Mouse (Mus musculus) T-helper 2 cell (primary cell): ENCODE results near the gene Rab27a.

Source experiments
- in situ Hi-C: fragments of 300-600 bp; cut with MboI, MseI; formaldehyde crosslinking; loops from one replicate; pipeline ENCODE4 v1.15.1; 2025; ENCODE audit warnings: high pct_unique_total_duplicates

Rab27a gene

DNA sequence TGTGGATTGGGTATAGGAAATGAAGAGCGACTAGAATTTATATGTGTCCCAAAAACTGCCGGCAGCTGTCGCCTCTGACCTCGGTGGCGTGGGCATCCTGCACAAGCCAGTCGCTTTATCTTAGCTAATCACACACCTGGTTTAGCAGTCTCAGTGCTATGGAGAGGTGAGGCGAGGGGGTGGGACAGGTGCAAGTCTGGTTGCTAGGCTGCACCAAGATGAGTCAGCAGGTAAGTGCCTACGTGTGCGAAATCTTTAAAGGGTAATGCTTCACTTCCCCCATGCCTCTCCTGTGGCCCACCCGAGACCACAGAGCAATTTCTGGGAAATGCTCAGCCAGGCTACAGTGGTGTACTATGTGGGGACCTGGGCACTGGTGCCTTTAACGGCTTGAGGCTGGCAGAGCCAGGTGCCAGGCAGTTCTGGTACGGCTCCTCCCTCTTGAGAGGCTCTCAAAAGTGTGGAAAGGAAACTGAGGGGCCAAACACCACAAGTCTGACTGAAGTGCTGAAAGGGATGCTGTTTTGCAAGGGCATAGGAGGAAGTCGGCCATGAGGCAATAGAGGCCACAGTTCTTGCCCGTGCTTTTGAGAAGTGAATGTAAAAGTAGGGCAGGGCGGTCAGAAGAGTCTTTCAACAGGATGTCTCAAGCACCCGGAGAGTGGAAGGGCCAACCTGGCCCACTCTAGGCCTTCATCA is 44.7 kb downstream of the Rab27a start:
- in situ Hi-C loops, result loop anchor here (5.0 kb wide), 1 partner anchor 42 kb away; no protein-coding TSS in a partner anchor

DNA sequence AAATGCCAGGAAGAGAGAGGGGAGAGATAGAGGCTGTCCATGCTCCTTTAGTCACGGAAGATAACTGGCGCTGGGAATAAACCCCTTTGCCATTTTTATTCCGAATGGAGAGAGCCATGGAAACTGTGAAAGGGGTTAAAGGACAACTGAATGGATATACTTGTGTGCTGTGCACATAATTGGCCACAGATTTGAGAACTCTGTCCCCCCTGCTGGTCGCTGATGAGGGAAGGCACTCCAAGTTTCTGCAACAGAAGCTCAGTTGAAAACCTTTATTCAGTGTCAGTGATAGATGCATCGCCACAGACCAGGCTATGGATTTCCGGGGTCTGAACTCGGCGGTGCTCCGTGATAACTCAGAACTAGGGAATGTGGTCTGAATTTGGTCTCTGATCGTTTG is 45.5 kb downstream of the Rab27a start:
- in situ Hi-C loops, result loop anchor here (10.0 kb wide), 1 partner anchor 105 kb away; the partner anchor contains the start of genes Ccpg1 and Ccpg1os

DNA sequence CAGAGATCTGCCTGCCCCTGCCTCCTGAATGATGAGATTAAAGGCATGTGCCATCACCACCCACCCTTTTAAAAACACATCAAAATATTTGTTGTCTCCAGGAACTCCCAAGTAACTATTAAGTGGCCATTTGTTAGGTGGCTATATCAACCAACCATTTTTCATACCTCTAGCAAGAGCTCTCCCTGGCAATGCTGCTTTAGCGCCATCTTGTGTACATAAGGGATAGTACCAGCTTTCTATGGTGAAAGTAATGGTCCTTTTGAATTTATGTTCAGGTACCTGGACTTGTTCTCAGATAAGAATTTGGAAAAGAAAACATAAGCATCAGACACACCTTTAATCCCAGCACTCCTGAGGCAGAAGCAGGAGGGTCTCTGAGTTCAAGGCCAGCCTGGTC is 47.1 kb downstream of the Rab27a start:
- in situ Hi-C loops, result loop anchor here (10.0 kb wide), 1 partner anchor 107 kb away; the partner anchor contains the start of genes Ccpg1 and Ccpg1os

DNA sequence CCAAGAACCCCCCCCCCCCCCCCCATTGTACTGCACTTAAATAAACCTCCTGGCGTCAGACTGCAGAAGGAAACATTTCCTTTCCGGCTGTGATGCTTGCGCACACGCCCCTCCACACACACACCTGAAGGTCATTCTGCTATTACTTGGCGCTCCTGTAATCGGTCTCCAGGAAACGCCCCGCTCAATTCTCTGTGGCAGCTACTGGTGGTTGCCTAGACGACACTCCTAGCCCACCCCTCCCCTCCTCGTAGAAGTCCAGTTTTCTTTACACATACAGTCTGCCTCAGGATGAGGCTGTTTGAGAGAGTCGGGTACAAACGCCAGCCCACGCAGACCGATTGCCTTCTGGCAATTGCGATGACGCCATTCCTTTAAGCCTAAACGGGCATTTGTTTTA is 49.9 kb downstream of the Rab27a start:
- in situ Hi-C loops, result loop anchor here (10.0 kb wide), 1 partner anchor 110 kb away; the partner anchor contains the start of genes Ccpg1 and Ccpg1os

DNA sequence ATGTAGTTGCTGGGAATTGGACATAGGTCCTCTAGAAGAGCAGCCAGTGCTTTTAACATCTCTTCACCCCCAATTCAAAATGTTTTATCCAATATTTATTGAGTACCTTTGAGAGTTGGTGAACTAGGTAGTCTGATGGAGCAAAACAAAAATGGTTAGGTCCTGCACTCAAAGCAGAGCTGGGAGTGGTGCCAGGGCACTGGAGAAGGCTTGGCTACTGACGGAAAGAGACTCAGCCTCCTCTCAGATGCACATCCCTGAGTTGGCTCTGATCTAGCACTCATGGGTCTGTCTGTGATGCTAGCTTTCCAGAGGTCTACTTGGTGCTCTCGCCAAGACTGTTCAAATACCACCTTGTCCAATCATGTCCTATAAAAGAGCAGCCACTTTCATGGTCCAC is 53.2 kb downstream of the Rab27a start:
- in situ Hi-C loops, result loop anchor here (10.0 kb wide), 1 partner anchor 113 kb away; the partner anchor contains the start of genes Ccpg1 and Ccpg1os

DNA sequence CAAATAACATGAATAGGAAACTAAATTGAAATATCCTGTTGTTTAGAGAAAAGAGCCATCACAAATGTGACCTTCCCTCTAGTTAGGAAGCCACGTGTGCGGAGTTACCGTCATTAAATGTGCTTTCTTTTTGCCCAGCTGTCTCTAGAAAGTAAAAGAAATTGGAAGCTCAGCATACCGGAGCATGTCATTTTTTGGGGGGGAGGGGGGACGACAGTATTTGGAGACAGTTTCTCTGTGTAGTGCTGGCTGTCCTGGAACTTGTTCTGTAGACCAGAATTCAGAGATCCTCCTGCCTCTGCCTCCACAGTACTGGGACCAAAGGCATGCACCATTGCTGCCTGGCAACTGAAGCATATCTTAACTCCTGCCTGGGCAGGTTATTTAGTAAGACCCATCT is 56.9 kb downstream of the Rab27a start, which contains the start of gene Khdc3:
Gene Khdc3, plus strand, starts transcription at position 301 of the 400 bp plus-strand sequence.
- in situ Hi-C loops, result loop anchor here (25.0 kb wide), 1 partner anchor 1189 kb away; no protein-coding TSS in a partner anchor

DNA sequence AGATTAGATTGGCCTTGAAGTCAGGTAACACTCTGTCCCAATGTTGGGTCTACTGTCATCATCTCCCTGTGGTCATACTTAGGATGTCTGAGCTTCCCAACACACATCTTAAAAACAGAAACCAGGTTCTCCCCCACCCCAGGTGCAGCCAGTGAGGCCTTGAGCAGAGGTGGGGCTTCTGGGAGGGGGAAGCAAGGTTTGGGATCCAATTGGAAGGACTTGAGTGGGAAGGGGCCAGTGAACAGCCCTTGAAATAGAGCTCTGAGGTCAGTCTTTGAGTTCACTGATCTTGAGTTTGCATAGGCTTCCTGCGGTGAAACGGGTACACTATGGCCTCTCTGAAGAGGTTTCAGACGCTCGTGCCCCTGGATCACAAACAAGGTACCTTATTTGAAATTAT is 57.5 kb downstream of the Rab27a start, which contains the start of gene Gm20509:
Gene Gm20509, plus strand, starts transcription at position 290 of the 400 bp plus-strand sequence.
- in situ Hi-C loops, result loop anchor here (25.0 kb wide), 1 partner anchor 1190 kb away; no protein-coding TSS in a partner anchor

DNA sequence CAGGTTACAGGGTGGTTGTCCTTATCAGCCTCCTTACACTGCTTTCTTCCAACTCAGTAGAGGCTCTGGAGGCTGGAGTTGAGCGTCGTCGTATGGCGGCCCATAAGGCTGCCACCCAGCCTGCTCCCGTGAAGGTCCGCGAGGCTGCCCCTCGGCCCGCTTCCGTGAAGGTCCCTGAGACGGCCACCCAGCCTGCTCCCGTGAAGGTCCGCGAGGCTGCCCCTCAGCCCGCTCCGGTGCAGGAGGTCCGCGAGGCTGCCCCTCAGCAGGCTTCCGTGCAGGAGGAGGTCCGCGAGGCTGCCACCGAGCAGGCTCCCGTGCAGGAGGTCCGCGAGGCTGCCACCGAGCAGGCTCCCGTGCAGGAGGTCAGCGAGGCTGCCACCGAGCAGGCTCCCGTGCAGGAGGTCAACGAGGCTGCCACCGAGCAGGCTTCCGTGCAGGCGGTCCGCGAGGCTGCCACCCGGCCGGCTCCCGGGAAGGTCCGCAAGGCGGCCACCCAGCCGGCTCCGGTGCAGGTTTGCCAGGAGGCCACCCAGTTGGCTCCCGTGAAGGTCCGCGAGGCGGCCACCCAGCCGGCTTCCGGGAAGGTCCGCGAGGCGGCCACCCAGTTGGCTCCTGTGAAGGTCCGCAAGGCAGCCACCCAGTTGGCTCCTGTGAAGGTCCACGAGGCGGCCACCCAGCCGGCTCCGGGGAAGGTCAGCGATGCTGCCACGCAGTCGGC is 58.7 kb downstream of the Rab27a start:
- in situ Hi-C loops, result loop anchor here (25.0 kb wide), 1 partner anchor 1191 kb away; no protein-coding TSS in a partner anchor

DNA sequence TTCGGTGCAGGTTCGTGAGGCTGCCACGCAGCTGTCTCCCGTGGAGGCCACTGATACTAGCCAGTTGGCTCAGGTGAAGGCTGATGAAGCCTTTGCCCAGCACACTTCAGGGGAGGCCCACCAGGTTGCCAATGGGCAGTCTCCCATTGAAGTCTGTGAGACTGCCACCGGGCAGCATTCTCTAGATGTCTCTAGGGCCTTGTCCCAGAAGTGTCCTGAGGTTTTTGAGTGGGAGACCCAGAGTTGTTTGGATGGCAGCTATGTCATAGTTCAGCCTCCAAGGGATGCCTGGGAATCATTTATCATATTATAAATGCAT is 59.2 kb downstream of the Rab27a start:
- in situ Hi-C loops, result loop anchor here (25.0 kb wide), 1 partner anchor 1192 kb away; no protein-coding TSS in a partner anchor

DNA sequence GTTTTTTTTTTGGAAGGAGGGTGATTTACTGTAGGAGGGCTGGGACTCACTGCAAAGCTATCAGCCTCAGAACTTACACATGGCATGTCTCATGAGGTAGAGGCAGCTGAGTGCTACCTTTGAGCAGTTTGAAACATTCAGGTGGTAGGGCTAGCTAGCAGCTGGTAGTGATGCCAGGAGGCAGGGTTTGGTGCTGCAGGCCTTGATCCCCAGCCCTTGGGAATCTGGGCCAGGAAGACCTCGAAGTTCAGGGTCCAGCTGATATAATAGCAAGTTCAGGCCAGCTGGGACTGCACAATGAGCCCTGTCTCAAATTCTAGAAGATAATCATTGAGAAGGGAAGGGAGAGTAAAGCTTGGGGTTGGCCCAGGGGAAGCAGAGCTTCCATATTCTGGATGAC is 60.5 kb downstream of the Rab27a start:
- in situ Hi-C loops, result loop anchor here (25.0 kb wide), 1 partner anchor 1193 kb away; no protein-coding TSS in a partner anchor

DNA sequence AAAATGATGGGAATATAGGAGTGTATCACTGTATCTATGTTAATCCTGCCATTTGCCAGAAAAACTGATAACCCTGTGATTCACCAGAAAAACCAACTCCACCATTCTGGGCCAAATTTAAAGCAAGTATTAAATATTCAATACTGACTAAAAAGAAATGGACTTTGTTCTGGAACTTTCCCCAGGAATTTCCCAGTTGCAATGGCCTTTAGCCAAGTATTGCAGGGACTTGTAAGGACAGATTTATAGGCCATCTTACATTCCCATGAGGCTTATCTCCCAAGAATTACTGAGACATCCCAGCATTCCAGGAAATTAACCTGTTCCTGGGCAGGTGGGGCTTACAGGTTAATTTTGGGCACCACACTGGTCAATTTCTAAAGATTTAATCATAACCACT is 61.1 kb downstream of the Rab27a start:
- in situ Hi-C loops, result loop anchor here (25.0 kb wide), 1 partner anchor 1193 kb away; no protein-coding TSS in a partner anchor

DNA sequence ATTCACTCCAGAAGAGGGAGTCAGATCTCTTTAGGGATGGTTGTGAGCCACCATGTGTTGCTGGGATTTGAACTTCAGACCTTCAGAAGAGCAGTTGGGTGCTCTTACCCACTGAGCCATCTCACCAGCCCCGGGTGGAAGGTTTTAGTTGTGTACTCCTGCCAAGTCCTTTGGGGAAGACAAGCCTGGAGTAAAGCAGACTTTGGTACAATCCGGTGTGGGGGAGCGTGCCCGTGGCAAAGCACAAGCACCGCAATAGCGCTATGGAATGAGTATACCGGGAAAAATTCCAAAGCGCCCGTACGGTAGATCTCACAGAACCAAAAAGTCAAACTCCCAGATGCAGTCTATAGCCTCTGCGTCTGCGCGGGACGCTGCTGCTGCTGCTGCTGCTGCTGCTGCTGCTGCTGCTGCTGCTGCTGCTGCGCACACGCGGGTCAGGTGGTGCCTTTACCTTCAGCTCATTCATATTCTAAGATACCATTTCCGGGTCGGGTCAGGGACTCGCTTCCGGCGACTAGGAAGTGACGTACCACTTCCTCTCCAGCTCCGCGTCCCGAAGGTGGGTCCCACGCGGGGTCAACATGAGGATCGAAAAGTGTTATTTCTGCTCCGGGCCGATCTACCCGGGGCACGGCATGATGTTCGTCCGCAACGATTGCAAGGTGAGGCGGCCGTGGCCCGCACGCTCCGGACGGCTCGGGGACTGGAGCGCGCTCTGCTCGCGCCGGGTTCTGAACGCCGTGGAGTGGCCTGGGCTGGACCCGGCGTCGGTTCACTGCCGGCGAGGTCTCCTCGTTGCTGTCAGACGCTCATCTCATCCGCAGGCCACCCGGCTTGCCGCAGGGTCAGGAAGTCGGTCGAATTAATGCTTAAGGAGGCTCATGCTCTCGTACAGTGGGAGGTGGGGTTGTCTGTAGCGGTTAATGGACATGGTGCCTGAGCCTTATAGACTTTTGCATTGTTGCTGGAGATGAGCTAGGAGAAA is 68.6 kb downstream of the Rab27a start, which contains the start of gene Rsl24d1:
Gene Rsl24d1, plus strand, starts transcription at position 508 of the 988 bp plus-strand sequence.
- in situ Hi-C loops, result loop anchor here (25.0 kb wide), 1 partner anchor 1201 kb away; no protein-coding TSS in a partner anchor

DNA sequence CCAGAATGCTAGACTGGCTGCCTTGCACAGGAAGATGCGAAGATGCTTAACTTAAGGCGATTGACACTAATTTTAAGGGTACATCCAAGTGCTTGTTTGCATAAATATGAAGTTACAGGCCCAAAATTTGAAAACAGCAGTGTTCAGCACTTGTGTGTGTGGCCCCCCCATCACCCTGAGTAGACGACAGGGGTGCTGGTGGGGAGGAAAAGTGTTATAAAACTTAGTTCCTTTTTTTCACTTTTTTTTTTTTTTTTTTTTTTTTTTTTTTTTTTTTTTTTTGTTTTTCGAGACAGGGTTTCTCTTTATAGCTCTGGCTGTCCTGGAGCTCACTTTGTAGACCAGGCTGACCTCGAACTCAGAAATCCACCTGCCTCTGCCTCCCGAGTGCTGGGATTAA is 72.0 kb downstream of the Rab27a start:
- in situ Hi-C loops, result loop anchor here (25.0 kb wide), 1 partner anchor 1204 kb away; no protein-coding TSS in a partner anchor

DNA sequence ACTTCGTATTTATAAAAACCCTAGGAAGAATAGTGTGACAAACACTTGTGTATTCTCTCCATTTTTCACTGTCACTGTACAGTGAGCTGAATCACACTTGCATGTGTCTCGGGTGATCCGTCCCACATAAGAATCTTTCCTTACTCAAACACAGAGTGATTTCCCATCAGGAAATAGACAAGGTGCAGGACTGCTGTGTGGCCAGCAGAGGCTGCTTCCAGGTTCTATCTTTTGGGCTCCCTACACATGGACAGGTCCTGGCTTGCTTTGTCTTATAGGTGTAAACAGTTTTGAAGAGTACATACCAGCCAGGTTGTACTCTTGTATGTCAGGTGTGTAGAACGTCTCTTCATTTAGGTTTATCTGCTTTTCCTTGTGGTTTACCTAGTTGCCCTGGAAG is 73.4 kb downstream of the Rab27a start:
- in situ Hi-C loops, result loop anchor here (25.0 kb wide), 1 partner anchor 1206 kb away; no protein-coding TSS in a partner anchor

DNA sequence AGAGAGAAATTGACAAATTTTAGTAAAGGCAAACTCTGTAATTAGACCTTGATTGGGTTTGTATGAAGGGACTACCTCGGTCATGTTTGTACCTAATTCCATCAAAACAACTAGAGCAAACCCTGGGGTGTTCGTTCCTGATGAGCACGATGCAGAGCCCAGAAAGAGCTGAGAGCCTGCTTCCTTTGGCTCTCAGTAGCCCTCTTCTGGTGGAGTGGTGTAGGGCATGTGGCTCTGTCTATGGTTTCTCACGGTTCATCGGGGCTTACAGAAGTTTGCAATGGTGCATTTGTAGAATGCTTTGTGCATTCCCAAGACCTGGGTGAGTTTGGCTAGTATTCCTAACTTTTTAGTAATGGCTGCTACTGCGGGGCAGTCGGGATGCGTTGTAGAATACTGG is 77.1 kb downstream of the Rab27a start:
- in situ Hi-C loops, result loop anchor here (10.0 to 25.0 kb wide), 2 partner anchors 1209 to 1833 kb away; partner anchors contain the start of gene Fam214a

DNA sequence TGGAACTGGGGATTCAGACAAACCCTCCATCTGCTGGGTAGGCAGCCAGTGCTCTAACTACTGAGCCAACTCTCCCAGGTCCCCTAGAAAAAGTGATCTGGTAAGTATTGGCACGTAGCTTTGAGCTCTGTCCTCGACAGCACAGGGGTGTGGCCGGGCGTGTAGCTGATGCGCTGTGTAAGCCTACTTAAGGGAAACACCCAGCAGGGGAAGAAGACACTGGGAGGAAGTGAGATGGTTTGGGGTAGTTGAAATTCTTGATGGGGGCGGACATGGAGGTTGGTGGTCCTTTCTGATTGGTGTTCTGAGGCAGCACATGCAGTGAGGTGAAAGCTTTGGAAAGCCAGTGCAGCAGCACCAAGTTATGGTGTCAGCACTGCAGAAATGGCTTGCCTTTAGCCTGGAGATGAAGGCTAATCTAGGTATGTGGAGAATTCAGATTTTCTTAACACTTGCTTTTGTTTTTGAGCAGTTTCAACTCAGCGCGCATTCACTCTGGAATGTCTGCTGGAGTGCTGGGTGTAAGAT is 80.5 kb downstream of the Rab27a start:
- in situ Hi-C loops, result loop anchor here (10.0 kb wide), 1 partner anchor 1830 kb away; the partner anchor contains the start of gene Fam214a

DNA sequence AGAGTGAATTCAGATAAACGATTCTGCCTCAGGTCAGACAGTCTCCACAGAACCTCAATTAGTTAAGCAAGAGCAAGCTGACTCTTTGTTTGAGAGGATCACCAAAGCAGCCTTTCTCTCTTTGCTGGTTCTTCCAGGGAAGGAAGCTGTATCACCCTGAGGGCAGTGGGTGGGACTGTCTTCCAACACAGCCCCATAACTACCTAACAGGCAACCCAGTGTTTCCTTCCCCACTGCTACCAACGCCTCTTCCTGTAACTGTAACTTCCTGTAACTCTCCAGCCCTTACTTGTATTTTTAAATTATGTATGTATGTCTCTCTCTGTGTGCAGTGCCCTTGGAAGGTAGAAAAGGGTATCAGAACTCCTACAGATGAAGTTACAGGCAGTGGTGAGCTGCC is 82.8 kb downstream of the Rab27a start:
- in situ Hi-C loops, result loop anchor here (10.0 kb wide), 1 partner anchor 1827 kb away; the partner anchor contains the start of gene Fam214a

DNA sequence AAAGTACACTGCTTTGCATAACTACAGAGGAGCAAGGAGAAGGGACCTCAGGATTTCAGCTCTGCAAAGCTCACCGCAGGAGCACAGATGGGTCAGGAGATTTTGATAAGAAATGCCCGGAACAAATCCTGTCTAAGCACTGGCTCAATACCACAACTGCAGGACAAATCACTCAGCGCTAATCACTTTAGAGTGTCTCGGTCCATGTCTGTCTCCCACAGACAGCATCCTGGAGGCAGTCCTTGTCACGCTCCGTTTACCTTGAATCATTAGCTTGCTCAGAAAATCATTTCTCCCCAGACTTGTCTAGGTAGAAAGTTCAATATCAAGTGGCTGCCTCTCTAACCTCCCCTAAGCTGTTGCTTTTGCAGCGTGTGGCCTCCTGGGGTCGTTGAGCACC is 85.2 kb downstream of the Rab27a start:
- in situ Hi-C loops, result loop anchor here (10.0 kb wide), 1 partner anchor 1825 kb away; the partner anchor contains the start of gene Fam214a

DNA sequence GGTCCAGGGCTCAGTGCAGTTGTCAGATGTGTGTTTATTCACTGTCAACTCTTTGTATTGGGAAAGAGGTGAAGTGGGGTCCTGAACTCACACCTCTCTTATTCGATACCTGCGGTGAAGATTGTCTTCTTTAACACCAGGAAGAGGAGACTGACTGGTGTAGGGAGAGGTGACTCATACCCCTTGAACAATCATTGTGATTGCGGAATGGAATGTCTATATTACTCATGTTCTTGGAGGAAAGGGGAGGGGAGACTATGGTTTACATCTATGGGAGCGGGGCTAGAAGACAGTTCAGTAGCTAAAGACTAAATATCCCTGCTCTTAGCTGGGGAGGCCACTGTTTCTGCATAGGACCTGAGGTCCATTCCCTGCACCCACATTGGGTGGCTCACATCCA is 85.9 kb downstream of the Rab27a start:
- in situ Hi-C loops, result no loop called here

DNA sequence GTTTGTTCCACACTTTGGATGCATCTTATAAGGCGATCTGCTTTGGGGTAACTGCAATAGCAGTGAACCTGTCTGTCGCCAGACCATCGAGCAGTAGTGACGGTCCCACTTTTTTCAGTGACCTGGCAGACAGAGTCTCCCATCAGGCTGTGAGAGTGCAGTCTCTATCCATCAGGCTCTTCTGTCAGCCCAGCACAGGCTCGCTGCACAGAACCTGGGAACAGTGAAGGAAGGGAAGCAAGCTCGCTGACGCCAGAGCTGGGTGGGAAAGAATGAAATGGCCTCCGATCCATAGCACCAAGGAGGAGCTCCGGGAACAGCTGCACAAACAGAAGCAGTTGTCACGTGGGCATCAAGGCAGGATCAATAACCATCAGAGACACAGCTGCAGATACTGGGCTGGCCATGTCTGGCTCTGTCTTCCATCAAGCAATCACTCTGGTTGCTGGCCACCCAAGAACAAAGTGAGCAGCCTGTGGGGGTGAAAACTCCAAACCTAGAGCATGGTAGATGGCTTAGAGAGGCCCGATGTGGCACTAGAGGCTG is 92.8 kb downstream of the Rab27a start:
- in situ Hi-C loops, result no loop called here
